ENCODE assay signal across 8 mouse cellular contexts in the genomic region with DNA sequence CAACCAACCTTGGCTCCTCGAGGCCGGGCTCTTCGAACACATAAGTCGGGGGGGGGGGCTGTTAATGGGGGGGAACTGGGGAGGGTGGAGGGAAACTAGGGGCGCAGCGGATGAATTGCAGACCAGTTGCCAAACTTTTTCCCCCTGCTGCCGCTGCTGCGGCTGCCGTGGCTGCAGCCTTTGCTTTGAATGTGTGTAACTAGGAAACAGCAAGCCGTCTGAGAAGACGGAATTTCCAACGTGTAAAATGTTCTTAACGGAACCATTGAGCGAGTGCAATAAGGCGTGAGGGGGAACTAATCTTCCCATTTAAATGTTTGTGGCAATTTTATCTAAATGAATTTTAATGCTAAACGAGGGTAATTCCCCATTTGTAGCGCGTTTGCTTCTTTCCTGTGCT.
DNase-seq lines count a peak whose midpoint lies in the region; ATAC-seq lines count a peak whose summit lies in the region.

No protein-coding gene starts in this region.

- H3K4me3 ChIP-seq in limb, embryonic 12.5 days (replicated peaks), result peak overlapping the region; percentile 46
- H3K4me3 ChIP-seq in neural tube, embryonic 12.5 days, result peak overlapping the region; percentile 41

- no peaks in the 10 kb centered on the region for H3K36me3 ChIP-seq in limb, embryonic 12.5 days
- H3K36me3 ChIP-seq in neural tube, embryonic 12.5 days, result no peaks in the 10 kb centered on the region

- peak overlapping the region; percentile 52 for H3K9ac ChIP-seq in limb, embryonic 12.5 days (replicated peaks)
- H3K9ac ChIP-seq in neural tube, embryonic 12.5 days, result peak overlapping the region; percentile 69

- peak overlapping the region; percentile 80 for H3K27ac ChIP-seq in limb, embryonic 12.5 days
- H3K27ac ChIP-seq in neural tube, embryonic 12.5 days, result peak overlapping the region; percentile 89

- peak; percentile 9 to 14 for DNase-seq in frontal cortex, postnatal 36 days (ENCODE audit: low spot score in 2 of 2)
- DNase-seq in urinary bladder, postnatal 14 days (ENCODE audit: low spot score), result peak; percentile 26
- no peak for DNase-seq in urinary bladder, postnatal 10 days (ENCODE audit: low spot score)
- DNase-seq in thymus, adult 18-20 months, result no peak

- H3K27me3 ChIP-seq in limb, embryonic 12.5 days, result peaks cover 62% of the 10 kb centered on the region
- no peaks in the 10 kb centered on the region for H3K27me3 ChIP-seq in neural tube, embryonic 12.5 days (replicated peaks)

- 1% methylated on average over 18 of the region's 18 CpGs for WGBS in limb, embryonic 12.5 days
- WGBS in neural tube, embryonic 12.5 days, result under 1% methylated on average over 18 of the region's 18 CpGs

- H3K4me2 ChIP-seq in limb, embryonic 12.5 days, result peak overlapping the region; percentile 67
- peak overlapping the region; percentile 88 for H3K4me2 ChIP-seq in neural tube, embryonic 12.5 days (replicated peaks)

- ATAC-seq in frontal cortex, adult (ENCODE audit: low TSS enrichment), result no peak
- ATAC-seq in granulocyte monocyte progenitor cell, adult 5-6 weeks (replicated peaks; ENCODE audit: poor library complexity, severe bottlenecking), result peak; percentile 45
- ATAC-seq in limb, embryonic 12.5 days (ENCODE audit: insufficient number of reproducible peaks, insufficient read depth, low FRiP score, low TSS enrichment, low read depth), result peak; percentile 9; the same call in 1 of the 2 replicates
- ATAC-seq in neural tube, embryonic 12.5 days (ENCODE audit: low FRiP score, low read depth), result peak; percentile 57

- H3K9me3 ChIP-seq in limb, embryonic 12.5 days, result no peaks in the 10 kb centered on the region
- H3K9me3 ChIP-seq in neural tube, embryonic 12.5 days, result no peaks in the 10 kb centered on the region

- peaks cover 30% of the 10 kb centered on the region for H3K4me1 ChIP-seq in limb, embryonic 12.5 days (replicated peaks)
- peaks cover 63% of the 10 kb centered on the region for H3K4me1 ChIP-seq in neural tube, embryonic 12.5 days

Comparison
In these comparisons a context has a peak if more than half of its experiments do, and no peak if none do; other contexts are left out.
1. DNase-seq: peak in frontal cortex, postnatal 36 days (2 of 2) and urinary bladder, postnatal 14 days (single experiment); none in urinary bladder, postnatal 10 days (single experiment) and thymus, adult 18-20 months (0 of 2).